ENCODE assay signal across 16 mouse cellular contexts in genomic region chr1:157470761-157471386, GRCm38 (mm10). TPM values are rescaled to one million over a fixed set of nuclear protein-coding genes. Genes with fewer than 3 reads are reported as not detected.
DNase-seq lines count a peak whose midpoint lies in the region.
"Had no signal": no experiment of that assay in that cellular context is flagged by ENCODE, and none has a peak within 500 bp of the region (broad histone marks: within the 10 kb centered on the region; RNA-seq: fewer than 3 reads in every experiment).

No protein-coding gene starts in this region.

- intact Hi-C loops in left cerebral cortex, postnatal 4 days (cut with DNase I): no loop called here
- intact Hi-C loops in left cerebral cortex, postnatal 36 days (cut with DNase I): loop anchor here (2.0 kb wide), 1 partner anchor 48 kb away; no protein-coding TSS in a partner anchor

- peak; percentile 79 for DNase-seq in left cerebral cortex, adult 11 months (ENCODE audit: low spot score)
- DNase-seq in left cerebral cortex, postnatal 4 days: no peak
- peak; percentile 92 for DNase-seq in layer of hippocampus, adult 9-11 months
- peak; percentile 58 to 68 for DNase-seq in left cerebral cortex, postnatal 36 days (ENCODE audit: low spot score in 2 of 2)
- no peak for DNase-seq in heart, adult 8-10 months (ENCODE audit: low spot score)
- no peak for DNase-seq in cerebellum, postnatal 10 days
- DNase-seq in lung, postnatal 36 days: no peak
- DNase-seq in adrenal gland, postnatal 10 days: no peak
- DNase-seq: adrenal gland, adult 2 months; cerebellum, adult 2 months; forebrain, postnatal 0 days; kidney, adult 8-10 months; kidney, postnatal 36 days; lung, postnatal 10 days; thymus, adult 2 months had no signal

RNA-seq across cellular contexts. Expression of gene Cryzl2, which starts 12.5 kb away (rescaled TPM):
- 1 to 10 TPM; 2.2 to 3.7 TPM for total RNA-seq in left cerebral cortex, postnatal 4 days (2021)
- total RNA-seq in left cerebral cortex, postnatal 36 days (2021): 1 to 10 TPM; 4.8 TPM
- total RNA-seq in heart, adult 8-10 months (2022): 10 to 100 TPM in 3 of 4 experiments, 1 to 10 TPM in 1; 9.6 to 11.9 (median 10.7) TPM
- 10 to 100 TPM; 33.8 to 34.5 TPM for total RNA-seq in adrenal gland, postnatal 10 days (2021)

RNA-seq across cellular contexts. Expression of gene Sec16b, which starts 35.7 kb away (rescaled TPM):
- total RNA-seq in left cerebral cortex, postnatal 4 days (2021): under 1 TPM; 0.36 to 0.42 TPM
- 1 to 10 TPM; 1.1 to 1.3 TPM for total RNA-seq in left cerebral cortex, postnatal 36 days (2021)
- 1 to 10 TPM in 1 of 4 experiments, under 1 TPM in 3; 0.82 to 1.9 (median 0.86) TPM for total RNA-seq in heart, adult 8-10 months (2022)
- 1 to 10 TPM; 4.6 to 6.2 TPM for total RNA-seq in adrenal gland, postnatal 10 days (2021)
- total RNA-seq: megakaryocyte-erythroid progenitor cell, adult 5-6 weeks had no signal

RNA-seq across cellular contexts. Expression of gene Rasal2, which starts 58.5 kb away (rescaled TPM):
- 10 to 100 TPM; 45.0 to 47.8 TPM for total RNA-seq in left cerebral cortex, postnatal 4 days (2021)
- 10 to 100 TPM; 80.9 to 99.1 TPM for total RNA-seq in left cerebral cortex, postnatal 36 days (2021)
- total RNA-seq in heart, adult 8-10 months (2022): 10 to 100 TPM; 20.2 to 26.5 (median 21.6) TPM
- total RNA-seq in adrenal gland, postnatal 10 days (2021): 10 to 100 TPM; 13.8 to 16.5 TPM

Comparison
In these comparisons a context has a peak if more than half of its experiments do, and no peak if none do; other contexts are left out.
1. DNase-seq: peak in left cerebral cortex, adult 11 months (single experiment), layer of hippocampus, adult 9-11 months (single experiment) and left cerebral cortex, postnatal 36 days (2 of 2); none in left cerebral cortex, postnatal 4 days (single experiment), heart, adult 8-10 months (single experiment), cerebellum, postnatal 10 days (0 of 2), lung, postnatal 36 days (single experiment) and adrenal gland, postnatal 10 days (single experiment).